Mouse (Mus musculus) embryo, embryonic 11.5 days (tissue): ENCODE data around the gene Col7a1.

ENCODE experiments used
- DNase-seq: peaks from one replicate; pipeline ENCODE4 v3.0.0-alpha.2; 2012; ENCODE audit warnings: low read depth, low spot score

The Col7a1 gene

GRCm38 (mm10) chr9:109021428-109021827 lies 68.0 kb downstream of the Col7a1 start:
- no peak for DNase-seq

- DNase-seq = no peak
These were observed 69.7 kb downstream of the Col7a1 start for GRCm38 (mm10) chr9:109022866-109023685.

- no peak for DNase-seq
These were observed 74.1 kb downstream of the Col7a1 start for GRCm38 (mm10) chr9:109027521-109027920.

GRCm38 (mm10) chr9:109028421-109028820 lies 75.0 kb downstream of the Col7a1 start:
- DNase-seq = no peak

- DNase-seq = no peak
These were observed 75.5 kb downstream of the Col7a1 start for GRCm38 (mm10) chr9:109028919-109029318.

- no peak for DNase-seq
These were observed 76.9 kb downstream of the Col7a1 start for GRCm38 (mm10) chr9:109030312-109030711.

- DNase-seq = no peak
These were observed 77.6 kb downstream of the Col7a1 start for GRCm38 (mm10) chr9:109031001-109031400.

- no peak for DNase-seq
These were observed 78.3 kb downstream of the Col7a1 start for GRCm38 (mm10) chr9:109031686-109032085.

GRCm38 (mm10) chr9:109032435-109032834 lies 79.0 kb downstream of the Col7a1 start:
- no peak for DNase-seq
